Mouse (Mus musculus): Measurements from ENCODE around the gene Alkbh2. TPM values are rescaled to one million over a fixed set of nuclear protein-coding genes. Genes with fewer than 3 reads are reported as not detected.

Alkbh2 gene
- total RNA-seq (2021) = under 1 TPM; 0.28 to 0.61 TPM
- long read RNA-seq, experiment 1, partial matches to known transcripts = 0 of 1 reads
- long read RNA-seq, experiment 1, other reads (novel, unspliced or antisense) = 0 of 1 reads
- long read RNA-seq, experiment 2, partial matches to known transcripts = 0 of 4 reads
- long read RNA-seq, experiment 2, other reads (novel, unspliced or antisense) = 4 of 4 reads

DNA sequence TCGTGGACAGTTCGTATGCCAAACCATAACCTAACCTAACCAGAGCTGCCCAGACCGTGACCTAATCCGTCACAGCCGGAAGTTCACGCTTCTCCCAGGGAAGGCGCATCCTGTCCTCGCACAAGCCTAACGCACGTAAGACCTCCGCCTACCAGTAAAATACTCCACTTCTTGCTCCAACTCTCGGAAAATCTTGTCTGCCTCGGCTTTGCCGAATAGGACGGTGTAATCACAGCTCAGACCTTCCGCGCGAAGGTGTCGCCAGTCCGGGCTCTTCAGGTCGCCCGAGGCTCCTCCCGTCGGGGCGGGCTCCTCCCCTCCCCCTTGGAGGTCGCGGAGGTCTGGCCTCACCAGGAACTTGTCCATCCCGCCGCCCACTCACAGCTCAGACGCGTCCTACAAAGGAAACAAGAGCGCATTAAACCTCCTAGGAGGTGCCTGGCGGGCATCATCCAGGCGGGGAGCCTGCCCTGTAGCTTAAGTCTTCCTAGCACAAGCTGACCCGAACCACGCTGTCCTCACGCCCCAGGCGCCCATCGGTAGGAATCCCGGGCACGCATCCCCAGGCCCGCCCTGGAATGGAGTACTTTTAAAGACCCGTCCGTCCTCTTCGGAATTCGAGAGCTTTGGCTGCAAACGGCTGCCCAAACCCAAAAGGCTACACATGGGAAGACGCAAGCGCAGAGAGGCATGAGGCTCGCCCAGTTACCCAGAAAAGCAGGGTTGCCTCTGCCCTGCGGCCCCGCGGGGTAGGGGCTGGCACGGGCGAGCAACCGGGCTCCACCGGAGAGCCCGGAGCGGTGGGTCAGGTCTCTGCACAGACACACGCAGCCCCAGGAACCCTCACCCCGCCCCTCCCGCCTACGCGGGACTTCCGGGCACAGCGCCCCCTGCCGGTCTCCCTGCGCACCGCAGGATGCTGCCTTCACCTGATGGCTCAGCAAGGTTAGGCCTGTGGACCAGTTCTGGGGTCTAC is at the start of gene Alkbh2:
Gene Alkbh2 (minus strand): TSS at position 845 of the 976 bp plus-strand sequence.
- intact Hi-C loops (cut with DNase I) = loop anchor here (5.0 kb wide), 1 partner anchor 75 kb away; no protein-coding TSS in a partner anchor
- Histone ChIP-seq H3K27ac (peak within 1 kb of the TSS; percentile 86), H3K4me3 (peak within 1 kb of the TSS; percentile 82)
- no peak; the same call in 1 of the 2 replicates for TF ChIP-seq CTCF (IDR thresholded peaks at IDR 0.05)
- peak; percentile 86 for DNase-seq

- no peak for DNase-seq
- peak; percentile 48 for TF ChIP-seq CTCF (IDR thresholded peaks at IDR 0.05)
- peak overlapping the region; percentile 92 for H3K27ac ChIP-seq
- intact Hi-C loops (cut with DNase I) = no loop called here
- peak overlapping the region; percentile 85 for H3K4me3 ChIP-seq
Measured at GRCm38 (mm10) chr5:114176548-114177400, 48.8 kb upstream of the Alkbh2 start.

- H3K4me3 ChIP-seq = peak overlapping the region; percentile 85
- intact Hi-C loops (cut with DNase I) = no loop called here
- peak; percentile 97 for DNase-seq
- TF ChIP-seq CTCF (IDR thresholded peaks at IDR 0.05) = peak; percentile 29
- peak overlapping the region; percentile 92 for H3K27ac ChIP-seq
Measured at GRCm38 (mm10) chr5:114175596-114176171, 47.7 kb upstream of the Alkbh2 start.

- TF ChIP-seq CTCF (IDR thresholded peaks at IDR 0.05) = peak; percentile 45
- DNase-seq = peak; percentile 68
- Histone ChIP-seq H3K27ac (peak overlapping the region; percentile 92), H3K4me3 (0 out of 2 replicates have a peak overlapping the region, but pooled peaks have one; percentile 15)
- intact Hi-C loops (cut with DNase I) = loop anchor here (5.0 kb wide), 1 partner anchor 42 kb away; the partner anchor contains the start of gene Ung
Measured at GRCm38 (mm10) chr5:114174639-114175038, 46.6 kb upstream of the Alkbh2 start.

- DNase-seq = no peak
- intact Hi-C loops (cut with DNase I) = loop anchor here (5.0 kb wide), 1 partner anchor 42 kb away; the partner anchor contains the start of gene Ung
- TF ChIP-seq CTCF (IDR thresholded peaks at IDR 0.05) = no peak
- Histone ChIP-seq H3K27ac (peak overlapping the region; percentile 92; the same call in 1 of the 2 replicates), H3K4me3 (0 out of 2 replicates have a peak overlapping the region, but pooled peaks have one; percentile 15)
Measured at GRCm38 (mm10) chr5:114173877-114174581, 46.0 kb upstream of the Alkbh2 start.

- Histone ChIP-seq H3K27ac (0 out of 2 replicates have a peak overlapping the region, but pooled peaks have one; percentile 92), H3K4me3 (no peak overlapping the region)
- DNase-seq = no peak
- intact Hi-C loops (cut with DNase I) = loop anchor here (5.0 kb wide), 1 partner anchor 41 kb away; the partner anchor contains the start of gene Ung
- TF ChIP-seq CTCF (IDR thresholded peaks at IDR 0.05) = peak; percentile 47; the same call in 1 of the 2 replicates
Measured at GRCm38 (mm10) chr5:114173458-114173857, 45.4 kb upstream of the Alkbh2 start.

- intact Hi-C loops (cut with DNase I) = loop anchor here (5.0 kb wide), 1 partner anchor 41 kb away; the partner anchor contains the start of gene Ung
- no peak for TF ChIP-seq CTCF (IDR thresholded peaks at IDR 0.05)
- H3K4me3 ChIP-seq = no peak overlapping the region
- no peak overlapping the region for H3K27ac ChIP-seq
- DNase-seq = no peak
Measured at GRCm38 (mm10) chr5:114172936-114173335, 44.9 kb upstream of the Alkbh2 start.

GRCm38 (mm10) chr5:114170345-114170744 is 42.3 kb upstream of the Alkbh2 start:
- Histone ChIP-seq H3K27ac (peak overlapping the region; percentile 6), H3K4me3 (no peak overlapping the region)
- no peak for DNase-seq
- intact Hi-C loops (cut with DNase I) = loop anchor here (5.0 kb wide), 1 partner anchor 38 kb away; the partner anchor contains the start of gene Ung
- no peak for TF ChIP-seq CTCF (IDR thresholded peaks at IDR 0.05)

DNA sequence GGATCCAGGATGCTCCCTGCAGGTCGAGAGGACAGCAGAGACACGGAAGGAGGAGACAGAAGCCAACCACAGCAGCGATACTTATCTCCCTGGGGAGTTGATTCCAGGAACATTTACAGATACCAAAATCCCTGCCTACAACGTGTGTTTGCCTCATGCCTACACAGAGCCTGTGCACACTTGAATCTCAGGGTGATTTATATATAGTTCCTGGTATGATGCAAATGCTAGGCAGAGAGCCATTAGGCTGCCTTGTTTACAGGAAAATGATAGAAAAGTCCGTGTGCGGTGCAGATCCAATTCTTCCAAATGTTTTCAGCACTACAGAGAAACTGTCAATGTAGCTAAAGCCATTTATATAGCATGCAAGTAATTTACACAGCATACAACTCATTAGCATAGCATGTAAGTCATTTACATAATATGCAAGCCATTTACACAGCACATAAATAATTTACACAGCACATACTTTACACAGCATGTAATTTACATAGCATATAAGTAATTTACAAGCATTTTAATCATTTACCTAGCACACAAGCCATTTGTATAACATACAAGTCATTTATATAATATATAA is 35.2 kb upstream of the Alkbh2 start:
- TF ChIP-seq CTCF (IDR thresholded peaks at IDR 0.05) = no peak
- no peak for DNase-seq
- H3K27ac ChIP-seq = peak overlapping the region; percentile 78
- intact Hi-C loops (cut with DNase I) = no loop called here
- H3K4me3 ChIP-seq = no peak overlapping the region

DNA sequence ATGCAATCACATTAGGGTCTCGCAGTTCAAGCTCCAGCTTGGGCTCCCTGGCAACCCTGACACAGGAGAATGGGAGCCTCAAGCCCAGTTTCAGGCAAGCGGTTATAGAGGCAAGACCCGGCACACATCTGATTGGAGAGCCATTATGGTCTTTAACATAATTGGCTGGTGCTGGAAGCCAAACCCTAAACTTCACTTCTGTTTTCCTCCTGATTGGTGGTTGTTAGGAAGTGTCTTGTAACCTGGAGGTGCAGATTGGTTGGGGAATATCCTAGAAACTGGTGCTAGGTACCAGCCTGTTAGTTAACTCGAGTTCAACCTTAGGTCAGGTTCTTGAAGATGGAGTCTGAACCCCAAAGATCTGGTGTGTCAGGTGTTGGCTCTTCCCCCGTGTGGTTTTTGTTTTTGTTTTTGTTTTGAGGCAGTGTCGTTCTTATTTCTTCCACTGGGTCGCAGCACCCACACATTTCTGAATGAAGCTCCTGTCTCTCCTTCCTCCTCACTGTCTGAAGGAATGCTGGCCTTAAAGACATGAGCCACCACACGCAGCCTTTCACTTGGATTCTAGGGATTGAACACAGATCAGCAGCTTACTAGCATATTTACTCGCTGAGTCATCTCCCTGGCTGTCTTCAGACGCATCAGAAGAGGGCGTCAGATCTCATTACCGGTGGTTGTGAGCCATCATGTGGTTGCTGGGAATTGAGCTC is 34.2 kb upstream of the Alkbh2 start:
- no peak for DNase-seq
- no peak overlapping the region for H3K4me3 ChIP-seq
- H3K27ac ChIP-seq = peak overlapping the region; percentile 78
- intact Hi-C loops (cut with DNase I) = no loop called here
- TF ChIP-seq CTCF (IDR thresholded peaks at IDR 0.05) = peak; percentile 32; the same call in 1 of the 2 replicates

All from gastrocnemius, adult 2 months (tissue).